Comparison of ENCODE assay signal across 17 mouse cellular contexts in genomic region chr4:131329398-131329797, GRCm38 (mm10).
"Had no signal": no experiment of that assay in that cellular context is flagged by ENCODE, and none has a peak within 500 bp of the region (broad histone marks: within the 10 kb centered on the region; RNA-seq: fewer than 3 reads in every experiment).

No protein-coding gene starts in this region.

- DNase-seq: lung, adult 18-20 months; lung, embryonic 14.5 days; lung, postnatal 10 days; lung, postnatal 4 days; midbrain, embryonic 14.5 days; retina, postnatal 1 day; right cerebral cortex, adult 18-20 months; thymus, adult 2 months; thymus, postnatal 36 days had no signal

- H3K4me1 ChIP-seq: midbrain, embryonic 12.5 days; neural tube, embryonic 13.5 days; neural tube, embryonic 15.5 days; stomach, embryonic 15.5 days had no signal

- H3K9me3 ChIP-seq: midbrain, embryonic 10.5 days; midbrain, embryonic 12.5 days; neural tube, embryonic 13.5 days; neural tube, embryonic 15.5 days; stomach, embryonic 15.5 days had no signal

- H3K27me3 ChIP-seq: midbrain, embryonic 12.5 days; neural tube, embryonic 13.5 days; neural tube, embryonic 15.5 days; stomach, embryonic 15.5 days had no signal

- H3K27ac ChIP-seq: midbrain, embryonic 10.5 days; midbrain, embryonic 12.5 days; neural tube, embryonic 13.5 days; neural tube, embryonic 15.5 days; stomach, embryonic 15.5 days; stomach, postnatal 0 days had no signal

- H3K4me2 ChIP-seq: lung, embryonic 14.5 days; midbrain, embryonic 12.5 days; neural tube, embryonic 13.5 days; neural tube, embryonic 15.5 days; stomach, embryonic 15.5 days had no signal

- H3K9ac ChIP-seq: lung, embryonic 14.5 days; midbrain, embryonic 12.5 days; neural tube, embryonic 13.5 days; neural tube, embryonic 15.5 days; stomach, embryonic 15.5 days had no signal

- ATAC-seq: midbrain, embryonic 16.5 days had no signal

- H3K4me3 ChIP-seq: midbrain, embryonic 10.5 days; midbrain, embryonic 12.5 days; myocyte; neural tube, embryonic 13.5 days; neural tube, embryonic 15.5 days; stomach, embryonic 15.5 days had no signal

- H3K36me3 ChIP-seq: midbrain, embryonic 10.5 days; midbrain, embryonic 12.5 days; neural tube, embryonic 13.5 days; neural tube, embryonic 15.5 days; stomach, embryonic 15.5 days had no signal
